Mouse (Mus musculus): ENCODE results near the gene Naf1. TPM values are rescaled to one million over a fixed set of nuclear protein-coding genes. Genes with fewer than 3 reads are reported as not detected.

Gene Naf1
- polyA plus RNA-seq, 1 experiment from 2014 or later: 4.0 TPM

- ATAC-seq (ENCODE audit: insufficient read depth, low FRiP score, low read depth): no peak
- 72% methylated on average over 8 of the region's 8 CpGs for WGBS
- no peaks in the 10 kb centered on the region for H3K36me3 ChIP-seq
Measured at GRCm38 (mm10) chr8:66906116-66906515, 46.1 kb downstream of the Naf1 start.

GRCm38 (mm10) chr8:66910684-66911083, 50.7 kb downstream of the Naf1 start:
- H3K4me2 ChIP-seq: no peak overlapping the region
- H3K9ac ChIP-seq: no peak overlapping the region
- no peaks in the 10 kb centered on the region for H3K4me1 ChIP-seq
- no peaks in the 10 kb centered on the region for H3K36me3 ChIP-seq
- no peak overlapping the region for H3K4me3 ChIP-seq (replicated peaks)
- no peak overlapping the region for H3K27ac ChIP-seq
- ATAC-seq (ENCODE audit: insufficient read depth, low FRiP score, low read depth): no peak
- H3K9me3 ChIP-seq: no peaks in the 10 kb centered on the region
- 38% methylated on average over 6 of the region's 6 CpGs for WGBS
- no peaks in the 10 kb centered on the region for H3K27me3 ChIP-seq (replicated peaks)

More at GRCm38 (mm10) chr8:66906116-66906515, 46.1 kb downstream of the Naf1 start:
- Histone ChIP-seq H3K4me2 (no peak overlapping the region), H3K27ac (no peak overlapping the region), H3K9ac (no peak overlapping the region), H3K4me1 (no peaks in the 10 kb centered on the region), H3K27me3 (replicated peaks) (no peaks in the 10 kb centered on the region), H3K9me3 (no peaks in the 10 kb centered on the region), H3K4me3 (replicated peaks) (no peak overlapping the region)

DNA sequence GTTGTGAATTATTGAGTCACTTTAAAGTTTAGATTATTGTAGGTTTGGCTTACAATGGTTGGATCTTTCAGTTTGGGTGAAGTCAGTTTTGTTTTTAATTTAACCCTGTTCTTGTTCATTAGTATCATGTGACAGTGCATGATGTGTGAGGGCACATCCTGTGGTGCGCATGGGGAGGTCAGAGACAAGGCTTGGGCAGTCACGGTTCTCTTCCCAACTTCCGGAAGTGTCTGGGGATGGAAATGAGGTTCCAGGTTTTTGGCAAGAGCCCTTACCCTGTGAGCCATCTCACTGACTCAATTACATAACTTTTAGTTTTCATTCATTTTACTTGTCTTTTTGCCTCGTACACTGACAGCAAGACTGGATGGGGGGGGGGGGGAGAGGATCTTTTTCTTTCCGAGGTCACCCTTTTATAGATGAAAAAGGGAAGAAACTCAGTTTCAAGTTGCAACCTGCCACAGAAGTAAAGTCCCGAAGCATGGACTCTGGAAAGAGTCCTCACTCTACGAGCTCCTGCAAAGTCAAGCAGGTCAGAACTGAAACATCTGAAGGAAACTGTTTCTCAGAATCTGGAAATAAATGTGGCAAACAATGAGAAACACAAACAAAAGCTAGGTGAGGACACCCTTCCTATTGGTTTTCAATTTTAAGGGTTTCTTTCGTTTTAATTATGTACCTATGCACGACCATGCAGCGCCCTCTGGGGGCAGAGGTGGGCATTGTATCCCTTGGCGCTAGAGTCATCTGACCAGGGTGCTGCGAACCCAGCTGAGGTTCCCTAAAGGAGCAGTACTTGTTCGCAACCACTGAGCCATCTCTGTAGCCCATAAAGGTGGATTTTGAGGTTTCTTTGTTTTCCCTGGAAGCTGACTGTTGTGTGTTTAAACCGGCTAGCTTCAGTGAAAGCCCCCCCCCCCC, 53.9 kb downstream of the Naf1 start:
- H3K4me3 ChIP-seq (replicated peaks): no peak overlapping the region
- H3K4me2 ChIP-seq: no peak overlapping the region
- H3K36me3 ChIP-seq: no peaks in the 10 kb centered on the region
- no peak overlapping the region for H3K9ac ChIP-seq
- ATAC-seq (ENCODE audit: insufficient read depth, low FRiP score, low read depth): no peak
- WGBS: 63% methylated on average over 14 of the region's 14 CpGs
- H3K27ac ChIP-seq: no peak overlapping the region
- no peaks in the 10 kb centered on the region for H3K27me3 ChIP-seq (replicated peaks)
- H3K9me3 ChIP-seq: no peaks in the 10 kb centered on the region
- 0 out of 2 replicates have a peak, but pooled peaks cover 3% of the 10 kb centered on the region for H3K4me1 ChIP-seq

DNA sequence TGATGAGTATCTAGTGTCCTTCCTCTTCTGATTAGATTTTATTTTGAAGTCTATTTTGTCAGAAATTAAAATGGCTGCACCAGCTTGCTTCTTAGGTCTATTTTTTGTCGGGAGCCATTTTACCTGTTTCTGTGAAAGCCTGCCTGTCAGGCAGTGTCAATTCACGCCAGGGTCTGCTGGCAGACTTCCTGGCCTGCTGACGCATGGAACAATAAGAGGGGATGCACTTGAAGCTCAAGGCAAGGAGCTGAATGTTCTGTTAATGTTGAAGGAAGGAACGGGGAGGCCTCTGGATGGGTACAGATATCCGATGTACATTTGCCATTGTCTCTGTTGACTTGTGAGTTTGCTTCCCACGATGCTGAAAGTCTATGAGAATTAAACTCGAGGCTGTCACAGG, 56.0 kb downstream of the Naf1 start:
- no peak for ATAC-seq (ENCODE audit: insufficient read depth, low FRiP score, low read depth)

GRCm38 (mm10) chr8:66917695-66918467, 57.9 kb downstream of the Naf1 start:
- Histone ChIP-seq H3K36me3 (no peaks in the 10 kb centered on the region), H3K4me3 (replicated peaks) (no peak overlapping the region), H3K27ac (no peak overlapping the region), H3K4me1 (0 out of 2 replicates have a peak, but pooled peaks cover 3% of the 10 kb centered on the region), H3K9me3 (no peaks in the 10 kb centered on the region), H3K4me2 (no peak overlapping the region), H3K9ac (no peak overlapping the region), H3K27me3 (replicated peaks) (no peaks in the 10 kb centered on the region)
- peak; percentile 82; the same call in 1 of the 2 replicates for ATAC-seq (ENCODE audit: insufficient read depth, low FRiP score, low read depth)
- WGBS: 56% methylated on average over 6 of the region's 6 CpGs

More for the DNA sequence above, 56.0 kb downstream of the Naf1 start:
- no peaks in the 10 kb centered on the region for H3K27me3 ChIP-seq (replicated peaks)
- H3K4me2 ChIP-seq: no peak overlapping the region
- no peak overlapping the region for H3K27ac ChIP-seq
- no peak overlapping the region for H3K4me3 ChIP-seq (replicated peaks)
- H3K9ac ChIP-seq: no peak overlapping the region
- no peaks in the 10 kb centered on the region for H3K9me3 ChIP-seq
- no peaks in the 10 kb centered on the region for H3K36me3 ChIP-seq
- WGBS: 69% methylated on average over 7 of the region's 7 CpGs
- 0 out of 2 replicates have a peak, but pooled peaks cover 3% of the 10 kb centered on the region for H3K4me1 ChIP-seq

GRCm38 (mm10) chr8:66918471-66918870, 58.5 kb downstream of the Naf1 start:
- 0 out of 2 replicates have a peak, but pooled peaks cover 3% of the 10 kb centered on the region for H3K4me1 ChIP-seq
- ATAC-seq (ENCODE audit: insufficient read depth, low FRiP score, low read depth): no peak
- H3K9me3 ChIP-seq: no peaks in the 10 kb centered on the region
- no peak overlapping the region for H3K9ac ChIP-seq
- H3K27me3 ChIP-seq (replicated peaks): no peaks in the 10 kb centered on the region
- no peak overlapping the region for H3K27ac ChIP-seq
- H3K4me3 ChIP-seq (replicated peaks): no peak overlapping the region
- H3K4me2 ChIP-seq: no peak overlapping the region
- 61% methylated on average over 4 of the region's 4 CpGs for WGBS
- H3K36me3 ChIP-seq: no peaks in the 10 kb centered on the region

DNA sequence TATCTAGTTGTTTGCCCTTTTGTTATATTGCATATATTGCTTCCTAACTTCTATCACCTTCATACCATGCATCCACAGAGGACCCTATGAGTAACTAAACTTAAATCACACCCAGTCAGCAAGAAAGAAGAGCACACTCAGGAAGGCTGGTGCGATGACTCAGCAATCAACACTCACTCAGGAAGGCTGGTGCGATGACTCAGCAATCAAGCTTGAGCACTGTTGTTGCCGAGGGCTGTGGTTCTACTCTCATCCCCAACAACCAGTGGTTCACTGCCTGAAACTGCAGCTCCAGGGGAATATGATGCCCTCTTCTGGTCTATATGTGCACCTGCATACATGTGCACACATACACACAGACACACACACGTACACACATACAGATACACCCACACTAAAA, 73.7 kb downstream of the Naf1 start:
- Histone ChIP-seq H3K4me1 (no peaks in the 10 kb centered on the region), H3K36me3 (no peaks in the 10 kb centered on the region), H3K4me2 (no peak overlapping the region), H3K9me3 (no peaks in the 10 kb centered on the region), H3K4me3 (replicated peaks) (no peak overlapping the region), H3K27ac (no peak overlapping the region), H3K9ac (no peak overlapping the region), H3K27me3 (replicated peaks) (no peaks in the 10 kb centered on the region)
- 89% methylated on average over 4 of the region's 4 CpGs for WGBS
- ATAC-seq (ENCODE audit: insufficient read depth, low FRiP score, low read depth): no peak

GRCm38 (mm10) chr8:66936236-66936635, 76.2 kb downstream of the Naf1 start:
- no peak overlapping the region for H3K4me3 ChIP-seq (replicated peaks)
- H3K4me1 ChIP-seq: no peaks in the 10 kb centered on the region
- 65% methylated on average over 3 of the region's 3 CpGs for WGBS
- no peak overlapping the region for H3K4me2 ChIP-seq
- H3K9ac ChIP-seq: no peak overlapping the region
- H3K27me3 ChIP-seq (replicated peaks): no peaks in the 10 kb centered on the region
- H3K36me3 ChIP-seq: no peaks in the 10 kb centered on the region
- no peak overlapping the region for H3K27ac ChIP-seq
- no peaks in the 10 kb centered on the region for H3K9me3 ChIP-seq
- ATAC-seq (ENCODE audit: insufficient read depth, low FRiP score, low read depth): no peak

Other genes with a start within 250 kb of the Naf1 start
- gene Npy5r, start 172.1 kb upstream of the Naf1 start, polyA plus RNA-seq (2015; fragmentation: Nextera tagmentation; extraction: Ambion mirVana): 0.09 TPM in 1 of 2 replicates, not detected in the other
- gene Npy1r, start 163.0 kb upstream of the Naf1 start, polyA plus RNA-seq (2015; fragmentation: Nextera tagmentation; extraction: Ambion mirVana): 1.8 and 1.9 TPM in 2 replicates

Measured in stomach, embryonic 15.5 days (tissue).